Mouse (Mus musculus) stomach, embryonic 16.5 days (tissue): ENCODE measurements around the gene Crtac1. TPM values are rescaled to one million over a fixed set of nuclear protein-coding genes. Genes with fewer than 3 reads are reported as not detected.

Experiments
- ATAC-seq: fragments of 200-750 bp; cut with Nextera tagmentation; 2 replicates; pipeline ENCODE4 v1.8.0; 2017; ENCODE audit warnings: moderate number of reproducible peaks, moderate TSS enrichment; ENCODE audit not compliant: insufficient read depth, low FRiP score
- H3K27ac ChIP-seq: fragments of 300-500 bp; sonication (generic); 2 replicates; pipeline ENCODE4 v1.5.1; 2014; ENCODE audit warnings: low read length
- H3K27me3 ChIP-seq: fragments of 300-500 bp; sonication (generic); 2 replicates; pipeline ENCODE4 v1.6.1; 2014; ENCODE audit warnings: low read length, control low read depth, mixed read lengths; ENCODE audit not compliant: control insufficient read depth, insufficient read depth
- H3K36me3 ChIP-seq: fragments of 300-500 bp; sonication (generic); 2 replicates; pipeline ENCODE4 v1.6.1; 2014; ENCODE audit warnings: low read length; ENCODE audit not compliant: control insufficient read depth, insufficient read depth
- H3K4me1 ChIP-seq: fragments of 300-500 bp; sonication (generic); 2 replicates; pipeline ENCODE4 v1.6.1; 2014; ENCODE audit warnings: low read length, control low read depth, mixed read lengths; ENCODE audit not compliant: control insufficient read depth, insufficient read depth
- H3K4me2 ChIP-seq: fragments of 300-500 bp; sonication (generic); 2 replicates; pipeline ENCODE4 v1.6.1; 2014; ENCODE audit warnings: low read depth, low read length, mixed read lengths
- H3K4me3 ChIP-seq: fragments of 300-500 bp; sonication (generic); replicated peaks from 2 replicates; pipeline ENCODE4 v1.5.1; 2014; ENCODE audit warnings: mild to moderate bottlenecking, low read length
- H3K9ac ChIP-seq: fragments of 300-500 bp; sonication (generic); 2 replicates; pipeline ENCODE4 v1.6.1; 2014; ENCODE audit warnings: low read length
- H3K9me3 ChIP-seq: fragments of 300-500 bp; sonication (generic); replicated peaks from 2 replicates; pipeline ENCODE4 v1.6.1; 2016; ENCODE audit warnings: low read length, control low read depth; ENCODE audit not compliant: control insufficient read depth
- WGBS: fragments of 180-500 bp; shearing (Covaris S2); extraction: QIAGEN DNeasy Blood & Tissue Kit; methylation state at CpG from one replicate; pipeline ENCODE4 v1.1.7; 2014; 5-methylcytosine and 5-hydroxymethylcytosine counted together
- polyA plus RNA-seq: library from polyadenylated mRNA; unstranded; fragments of >200 nt; fragmentation: Nextera tagmentation; extraction: Ambion mirVana; gene quantifications from 2 replicates; pipeline ENCODE4 v1.2.1, GENCODE M21; 2015

Crtac1 gene
- polyA plus RNA-seq, 1 experiment from 2014 or later: 3.9 TPM

- Histone ChIP-seq H3K27ac (no peak overlapping the region), H3K9me3 (no peaks in the 10 kb centered on the region), H3K36me3 (no peaks in the 10 kb centered on the region), H3K9ac (no peak overlapping the region), H3K4me3 (no peak overlapping the region), H3K27me3 (no peaks in the 10 kb centered on the region), H3K4me1 (peaks cover 4% of the 10 kb centered on the region; the same call in 1 of the 2 replicates), H3K4me2 (no peak overlapping the region)
- WGBS: 28% methylated on average over 2 of the region's 2 CpGs
- no peak for ATAC-seq
Observed at GRCm38 (mm10) chr19:42311332-42311731, 120.3 kb downstream of the Crtac1 start.

GRCm38 (mm10) chr19:42308931-42309330 lies 122.7 kb downstream of the Crtac1 start:
- WGBS: 80% methylated on average over 12 of the region's 12 CpGs
- Histone ChIP-seq H3K9me3 (no peaks in the 10 kb centered on the region), H3K36me3 (no peaks in the 10 kb centered on the region), H3K4me3 (no peak overlapping the region), H3K4me2 (no peak overlapping the region), H3K4me1 (peaks cover 4% of the 10 kb centered on the region; the same call in 1 of the 2 replicates), H3K27ac (no peak overlapping the region), H3K27me3 (no peaks in the 10 kb centered on the region), H3K9ac (no peak overlapping the region)
- ATAC-seq: no peak

GRCm38 (mm10) chr19:42307019-42307418 lies 124.6 kb downstream of the Crtac1 start:
- no peak overlapping the region for H3K9ac ChIP-seq
- no peaks in the 10 kb centered on the region for H3K27me3 ChIP-seq
- no peak overlapping the region for H3K27ac ChIP-seq
- peak; percentile 34; the same call in 1 of the 2 replicates for ATAC-seq
- no peaks in the 10 kb centered on the region for H3K9me3 ChIP-seq
- 6% methylated on average over 8 of the region's 8 CpGs for WGBS
- no peak overlapping the region for H3K4me2 ChIP-seq
- H3K4me1 ChIP-seq: peaks cover 4% of the 10 kb centered on the region; the same call in 1 of the 2 replicates
- H3K4me3 ChIP-seq: no peak overlapping the region
- H3K36me3 ChIP-seq: no peaks in the 10 kb centered on the region

GRCm38 (mm10) chr19:42306202-42306601 lies 125.4 kb downstream of the Crtac1 start:
- no peak for ATAC-seq
- Histone ChIP-seq H3K27me3 (no peaks in the 10 kb centered on the region), H3K4me1 (peaks cover 4% of the 10 kb centered on the region; the same call in 1 of the 2 replicates), H3K27ac (no peak overlapping the region), H3K4me2 (no peak overlapping the region), H3K9ac (no peak overlapping the region), H3K9me3 (no peaks in the 10 kb centered on the region), H3K36me3 (no peaks in the 10 kb centered on the region), H3K4me3 (no peak overlapping the region)
- 38% methylated on average over 7 of the region's 7 CpGs for WGBS

GRCm38 (mm10) chr19:42305746-42306145 lies 125.8 kb downstream of the Crtac1 start:
- no peak overlapping the region for H3K27ac ChIP-seq
- ATAC-seq: no peak
- no peaks in the 10 kb centered on the region for H3K9me3 ChIP-seq
- WGBS: 57% methylated on average over 8 of the region's 8 CpGs
- H3K4me1 ChIP-seq: peaks cover 4% of the 10 kb centered on the region; the same call in 1 of the 2 replicates
- H3K9ac ChIP-seq: no peak overlapping the region
- no peak overlapping the region for H3K4me3 ChIP-seq
- no peaks in the 10 kb centered on the region for H3K27me3 ChIP-seq
- no peaks in the 10 kb centered on the region for H3K36me3 ChIP-seq
- H3K4me2 ChIP-seq: no peak overlapping the region

GRCm38 (mm10) chr19:42304506-42304905 lies 127.1 kb downstream of the Crtac1 start:
- Histone ChIP-seq H3K9me3 (no peaks in the 10 kb centered on the region), H3K36me3 (no peaks in the 10 kb centered on the region), H3K4me3 (no peak overlapping the region), H3K4me1 (peaks cover 4% of the 10 kb centered on the region; the same call in 1 of the 2 replicates), H3K27me3 (no peaks in the 10 kb centered on the region), H3K9ac (no peak overlapping the region), H3K4me2 (no peak overlapping the region), H3K27ac (no peak overlapping the region)
- no peak for ATAC-seq
- WGBS: 83% methylated on average over 13 of the region's 13 CpGs

GRCm38 (mm10) chr19:42303210-42303813 lies 128.3 kb downstream of the Crtac1 start:
- Histone ChIP-seq H3K27me3 (no peaks in the 10 kb centered on the region), H3K36me3 (no peaks in the 10 kb centered on the region), H3K9me3 (no peaks in the 10 kb centered on the region), H3K4me2 (no peak overlapping the region), H3K4me3 (no peak overlapping the region), H3K4me1 (peaks cover 4% of the 10 kb centered on the region; the same call in 1 of the 2 replicates), H3K9ac (no peak overlapping the region), H3K27ac (no peak overlapping the region)
- ATAC-seq: no peak
- WGBS: 64% methylated on average over 12 of the region's 12 CpGs

- Histone ChIP-seq H3K4me2 (no peak overlapping the region), H3K4me3 (no peak overlapping the region), H3K27ac (no peak overlapping the region), H3K4me1 (no peaks in the 10 kb centered on the region), H3K36me3 (no peaks in the 10 kb centered on the region), H3K27me3 (no peaks in the 10 kb centered on the region), H3K9ac (no peak overlapping the region), H3K9me3 (no peaks in the 10 kb centered on the region)
- 74% methylated on average over 6 of the region's 6 CpGs for WGBS
- ATAC-seq: no peak
Observed at GRCm38 (mm10) chr19:42293216-42293615, 138.4 kb downstream of the Crtac1 start.

GRCm38 (mm10) chr19:42292106-42292505 lies 139.5 kb downstream of the Crtac1 start:
- 62% methylated on average over 8 of the region's 8 CpGs for WGBS
- no peaks in the 10 kb centered on the region for H3K4me1 ChIP-seq
- no peaks in the 10 kb centered on the region for H3K9me3 ChIP-seq
- H3K27ac ChIP-seq: no peak overlapping the region
- no peak for ATAC-seq
- H3K36me3 ChIP-seq: no peaks in the 10 kb centered on the region
- no peak overlapping the region for H3K9ac ChIP-seq
- H3K27me3 ChIP-seq: no peaks in the 10 kb centered on the region
- H3K4me3 ChIP-seq: no peak overlapping the region
- H3K4me2 ChIP-seq: no peak overlapping the region
